Mouse (Mus musculus) kidney, adult 8-10 months (tissue): ENCODE measurements around the gene Snx1.

Experiments
- DNase-seq, 2 experiments: peaks; one replicate each; pipeline ENCODE4 v3.0.0; 2022

Gene Snx1

DNA sequence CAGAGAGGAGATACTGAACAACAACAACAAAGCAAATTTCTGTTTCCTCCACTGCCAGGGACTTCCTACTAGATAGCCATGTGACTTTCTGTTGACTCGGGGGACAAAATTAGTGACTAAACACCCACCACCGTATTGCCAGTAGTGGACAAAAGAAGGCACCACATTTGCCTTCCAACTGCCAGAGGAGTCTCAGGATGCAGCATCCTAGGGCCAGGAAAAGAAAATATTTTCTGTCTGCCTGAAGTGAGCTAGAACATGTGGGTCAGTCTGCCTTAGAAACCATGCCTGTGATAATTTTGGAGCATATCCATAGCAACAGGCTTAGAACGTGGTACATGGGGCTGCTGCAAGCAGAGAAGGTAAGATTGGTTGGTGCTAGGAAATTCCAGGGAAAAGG lies 85.6 kb downstream of the Snx1 start:
- no peak for DNase-seq

DNA sequence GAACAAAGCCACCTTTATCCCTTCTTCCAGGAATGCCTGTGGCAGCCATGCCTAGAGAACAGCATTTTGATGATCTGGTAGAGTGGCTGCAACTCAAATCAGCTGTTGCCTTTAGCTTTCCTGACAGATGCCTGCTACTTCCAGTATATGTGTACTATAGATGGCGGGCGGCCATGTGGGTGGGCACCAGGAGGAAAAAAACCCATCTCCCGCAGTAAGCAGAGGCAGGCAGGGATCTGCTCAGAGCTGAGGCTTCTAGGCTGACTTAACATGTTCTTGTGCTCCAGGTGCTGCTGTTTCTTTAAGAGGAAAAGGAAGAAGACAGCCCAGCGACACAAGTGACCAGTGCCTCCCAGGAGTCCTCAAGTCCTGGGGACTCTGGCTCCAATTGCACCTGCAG lies 87.1 kb downstream of the Snx1 start:
- DNase-seq = no peak

DNA sequence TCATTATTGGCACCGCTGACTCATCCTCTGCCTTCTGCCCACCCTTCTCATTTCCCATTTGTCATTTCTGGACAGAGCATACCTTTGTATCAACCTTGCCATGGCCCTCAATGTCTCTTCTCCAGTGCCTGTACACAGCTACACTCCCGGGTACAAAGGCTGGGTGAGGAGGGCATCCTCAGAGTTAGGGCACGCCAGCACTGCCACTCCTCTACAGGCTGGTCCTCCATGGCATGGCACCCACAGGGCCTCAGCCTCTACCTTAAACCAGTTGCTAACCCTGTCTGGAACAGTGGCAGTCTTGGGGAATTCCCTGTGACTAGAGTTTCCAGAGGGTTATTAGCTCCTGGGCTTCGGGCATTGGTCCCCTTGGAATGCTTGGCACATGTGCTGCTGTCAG lies 87.8 kb downstream of the Snx1 start:
- DNase-seq = no peak
